Mouse (Mus musculus) CH12.LX (cell line): Measurements from ENCODE around the gene Clpb. TPM values are rescaled to one million over a fixed set of nuclear protein-coding genes. Genes with fewer than 3 reads are reported as not detected.

ENCODE experiments used
- DNase-seq: peaks from one replicate; pipeline ENCODE4 v3.0.0-alpha.2; 2013; ENCODE audit errors: extremely low read depth
- H3K27ac ChIP-seq: 2 replicates; pipeline ENCODE4 v1.5.1; 2012; ENCODE audit warnings: low read depth, mild to moderate bottlenecking, control low read depth, moderate library complexity; ENCODE audit not compliant: insufficient read depth
- H3K27me3 ChIP-seq: replicated peaks from 2 replicates; pipeline ENCODE3; 2012; ENCODE audit warnings: inconsistent platforms
- H3K36me3 ChIP-seq, 2 experiments: replicated peaks in 1 of 2; 2 replicates each; pipeline versions ENCODE3 to v1.6.1; 2012; ENCODE audit warnings: inconsistent platforms in 1 of 2, low read length in 1 of 2, mild to moderate bottlenecking in 1 of 2, mixed read lengths in 1 of 2, moderate library complexity in 1 of 2; ENCODE audit not compliant: control insufficient read depth in 1 of 2, insufficient read depth in 1 of 2
- H3K4me1 ChIP-seq, 2 experiments: 2 replicates each; pipeline ENCODE4 v1.6.1; 2012; ENCODE audit warnings: inconsistent platforms in 1 of 2, moderate library complexity in 1 of 2; ENCODE audit not compliant: insufficient read depth in 2 of 2, control insufficient read depth in 1 of 2
- H3K4me2 ChIP-seq: 2 replicates; pipeline ENCODE4 v1.6.1; 2012; ENCODE audit warnings: low read depth, mild to moderate bottlenecking, control low read depth; ENCODE audit not compliant: poor library complexity, insufficient read depth, severe bottlenecking
- H3K4me3 ChIP-seq, 3 experiments: fragments of 150-350 bp in 1 of 3; sonication (generic) in 1 of 3; replicated peaks in 1 of 3; 2 replicates each; pipeline versions ENCODE3 to v1.5.1; 2011 to 2012; ENCODE audit warnings: low read depth in 2 of 3, low read length in 2 of 3, mild to moderate bottlenecking in 2 of 3, moderate library complexity in 2 of 3, control low read depth in 1 of 3, improper control_type of control experiment in 1 of 3, inconsistent platforms in 1 of 3, mixed read lengths in 1 of 3; ENCODE audit not compliant: poor library complexity in 1 of 3
- H3K79me2 ChIP-seq: replicated peaks from 2 replicates; pipeline ENCODE4 v1.6.1; 2012; ENCODE audit warnings: mild to moderate bottlenecking, moderate library complexity; ENCODE audit not compliant: control insufficient read depth, poor library complexity, insufficient read depth, severe bottlenecking; ENCODE audit errors: extremely low read depth
- H3K9ac ChIP-seq: 2 replicates; pipeline ENCODE4 v1.6.1; 2012; ENCODE audit warnings: low read depth, mild to moderate bottlenecking, control low read depth, moderate library complexity; ENCODE audit not compliant: insufficient read depth
- H3K9me3 ChIP-seq: replicated peaks from 2 replicates; pipeline ENCODE3; 2012; ENCODE audit warnings: low read length, inconsistent platforms, mixed read lengths
- BHLHE40 ChIP-seq: IDR thresholded peaks from 2 replicates; pipeline ENCODE4 v1.6.1; 2011; ENCODE audit warnings: mild to moderate bottlenecking, low read depth, low read length, improper control_type of control experiment
- CHD2 ChIP-seq: IDR thresholded peaks from 2 replicates; pipeline ENCODE4 v1.6.1; 2011; ENCODE audit warnings: low read length, improper control_type of control experiment
- CTCF ChIP-seq, 2 experiments: IDR thresholded peaks in 1 of 2; conservative IDR thresholded peaks in 1 of 2; 2 replicates each; pipeline ENCODE4 v1.5.1; 2011 to 2012; ENCODE audit warnings: low read depth in 2 of 2, low read length in 2 of 2, improper control_type of control experiment in 1 of 2, inconsistent platforms in 1 of 2, mild to moderate bottlenecking in 1 of 2, moderate library complexity in 1 of 2
- E2F4 ChIP-seq: IDR thresholded peaks from 2 replicates; pipeline ENCODE4 v1.6.1; 2011; ENCODE audit warnings: low read depth, low read length, improper control_type of control experiment; ENCODE audit not compliant: insufficient replicate concordance
- EP300 ChIP-seq: IDR thresholded peaks from 2 replicates; pipeline ENCODE4 v1.6.1; 2011; ENCODE audit warnings: low read length, improper control_type of control experiment
- ETS1 ChIP-seq: conservative IDR thresholded peaks from 2 replicates; pipeline ENCODE4 v1.6.1; 2012; ENCODE audit warnings: low read depth, mild to moderate bottlenecking, inconsistent platforms, low read length, improper control_type of control experiment, moderate library complexity
- GABPA ChIP-seq: IDR thresholded peaks from 2 replicates; pipeline ENCODE4 v1.6.1; 2012; ENCODE audit warnings: low read depth, low read length, improper control_type of control experiment, inconsistent platforms; ENCODE audit not compliant: insufficient replicate concordance
- IRF4 ChIP-seq: IDR thresholded peaks from 2 replicates; pipeline ENCODE4 v1.6.1; 2014; ENCODE audit warnings: low read depth, mild to moderate bottlenecking, inconsistent platforms, low read length, improper control_type of control experiment
- JUND ChIP-seq: conservative IDR thresholded peaks from 2 replicates; pipeline ENCODE4 v1.6.1; 2011; ENCODE audit warnings: low read depth, low read length, improper control_type of control experiment
- MAZ ChIP-seq: IDR thresholded peaks from 2 replicates; pipeline ENCODE4 v1.6.1; 2012; ENCODE audit warnings: low read depth, mild to moderate bottlenecking, inconsistent platforms, low read length, improper control_type of control experiment, moderate library complexity
- MXI1 ChIP-seq: IDR thresholded peaks from 2 replicates; pipeline ENCODE4 v1.6.1; 2011; ENCODE audit warnings: mild to moderate bottlenecking, low read depth, low read length, improper control_type of control experiment
- POLR2A ChIP-seq: IDR thresholded peaks from 2 replicates; pipeline ENCODE4 v1.6.1; 2011; ENCODE audit warnings: low read depth, mild to moderate bottlenecking, improper control_type of control experiment, low read length
- POLR2AphosphoS2 ChIP-seq: IDR thresholded peaks from 2 replicates; pipeline ENCODE4 v1.6.1; 2011; ENCODE audit warnings: low read depth, low read length, improper control_type of control experiment
- RAD21 ChIP-seq: IDR thresholded peaks from 2 replicates; pipeline ENCODE4 v1.6.1; 2011; ENCODE audit warnings: low read depth, mild to moderate bottlenecking, low read length, improper control_type of control experiment, moderate library complexity
- RCOR1 ChIP-seq: conservative IDR thresholded peaks from 2 replicates; pipeline ENCODE4 v1.6.1; 2012; ENCODE audit warnings: low read depth, mild to moderate bottlenecking, inconsistent platforms, low read length, improper control_type of control experiment
- UBTF ChIP-seq: IDR thresholded peaks from 2 replicates; pipeline ENCODE4 v1.6.1; 2012; ENCODE audit warnings: low read depth, mild to moderate bottlenecking, inconsistent platforms, low read length, improper control_type of control experiment, moderate library complexity
- USF1 ChIP-seq: IDR thresholded peaks from 2 replicates; pipeline ENCODE4 v1.6.1; 2014; ENCODE audit warnings: low read depth, mild to moderate bottlenecking, inconsistent platforms, low read length, improper control_type of control experiment
- USF2 ChIP-seq: conservative IDR thresholded peaks from 2 replicates; pipeline ENCODE4 v1.6.1; 2011; ENCODE audit warnings: low read depth, low read length, improper control_type of control experiment
- dilution Hi-C: fragments of 300-500 bp; cut with MboI; formaldehyde crosslinking; loops from 2 replicates; pipeline ENCODE4 v1.14.3; 2020; ENCODE audit warnings: low sequenced_read_pairs; ENCODE audit not compliant: extremely low pct_unique_long_range_greater_than_20kb, extremely low pct_ligation_motif_present
- in situ Hi-C: fragments of 300-500 bp; cut with MboI; formaldehyde crosslinking; loops from 3 replicates; pipeline ENCODE4 v1.14.3; 2019; ENCODE audit warnings: low sequenced_read_pairs, low pct_ligation_motif_present, low pct_unique_long_range_greater_than_20kb, mixed read lengths
- polyA plus RNA-seq: library from polyadenylated mRNA; unstranded; fragments of >175 nt; gene quantifications from 2 replicates; pipeline ENCODE4 v1.2.1, GENCODE M21; 2012; ENCODE audit warnings: low read depth; ENCODE audit not compliant: insufficient read length
- total RNA-seq, 2 experiments: library from RNA; depleted of rRNA; stranded (reverse); fragments of 300-350 nt in 1 of 2; fragments of >200 nt in 1 of 2; gene quantifications; 2 replicates each; pipeline ENCODE4 v1.2.3; 2012 to 2014

The Clpb gene
- total and polyA plus RNA-seq, 3 experiments = 25.5 to 68.4 (median 41.7) TPM

DNA sequence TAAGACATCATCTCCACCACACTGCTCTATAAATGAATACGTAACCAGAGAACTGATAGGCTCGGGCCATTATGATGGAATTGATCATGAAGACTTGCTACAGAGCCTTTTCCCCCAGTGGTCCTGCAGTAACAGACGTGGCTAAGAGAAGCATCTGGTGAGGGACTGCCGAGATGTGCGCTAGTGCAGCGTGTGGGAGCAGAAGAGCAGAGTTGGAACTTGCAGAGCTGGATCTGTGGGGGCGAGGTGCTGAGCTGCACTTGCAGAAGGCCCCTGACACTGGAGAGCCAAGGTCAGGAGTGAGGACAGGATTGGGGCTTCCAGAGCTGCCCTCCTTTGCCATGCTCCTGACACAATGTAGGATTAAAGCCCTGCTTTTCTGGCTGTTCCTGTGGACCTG lies 106.6 kb downstream of the Clpb start:
- Histone ChIP-seq H3K4me2 (no peak overlapping the region), H3K4me3 (no peak overlapping the region), H3K9ac (no peak overlapping the region), H3K36me3 (peaks cover 25 to 91% of the 10 kb centered on the region in 2 experiments), H3K4me1 (no peaks in the 10 kb centered on the region), H3K9me3 (no peaks in the 10 kb centered on the region), H3K27me3 (no peaks in the 10 kb centered on the region), H3K79me2 (no peaks in the 10 kb centered on the region), H3K27ac (no peak overlapping the region)
- dilution Hi-C loops (no loop called here), in situ Hi-C loops (no loop called here)
- TF ChIP-seq MXI1 (no peak), UBTF (no peak), USF1 (no peak), POLR2AphosphoS2 (no peak), BHLHE40 (no peak), USF2 (no peak), EP300 (no peak)
- no peak for DNase-seq

- H3K79me2 ChIP-seq = no peaks in the 10 kb centered on the region
- no peaks in the 10 kb centered on the region for H3K9me3 ChIP-seq
- peaks cover 24 to 90% of the 10 kb centered on the region in 2 experiments for H3K36me3 ChIP-seq
- TF ChIP-seq POLR2A = no peak
- no peak for TF ChIP-seq USF1
- no peak for TF ChIP-seq MAZ
- no peak for TF ChIP-seq RAD21
- no peaks in the 10 kb centered on the region for H3K27me3 ChIP-seq
- no peaks in the 10 kb centered on the region for H3K4me1 ChIP-seq
- no peak for DNase-seq
- no peak overlapping the region for H3K4me3 ChIP-seq
- H3K9ac ChIP-seq = no peak overlapping the region
- dilution Hi-C loops = no loop called here
- H3K27ac ChIP-seq = no peak overlapping the region
- in situ Hi-C loops = no loop called here
- no peak overlapping the region for H3K4me2 ChIP-seq
Measured at GRCm38 (mm10) chr7:101771604-101772003, 108.2 kb downstream of the Clpb start.

DNA sequence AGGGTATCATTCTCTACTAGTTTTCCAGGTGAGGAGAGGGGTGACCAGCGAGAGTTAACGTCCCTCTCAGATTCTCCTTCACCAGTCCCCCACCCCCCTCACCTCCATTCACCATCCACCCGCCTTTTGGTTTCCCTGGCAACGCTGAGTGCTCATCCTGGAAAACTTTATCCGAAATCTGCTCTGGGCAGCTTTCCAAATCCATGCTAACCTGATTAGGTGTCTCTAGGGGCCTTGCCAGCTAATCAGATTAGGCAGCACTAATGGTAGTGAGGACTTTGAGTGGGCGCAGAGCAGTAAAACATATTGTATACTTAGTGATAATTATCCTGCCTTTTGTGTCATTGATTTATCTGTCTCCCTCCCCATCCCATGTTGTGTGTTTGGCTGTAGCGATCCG lies 109.3 kb downstream of the Clpb start:
- Histone ChIP-seq H3K4me3 (no peak overlapping the region), H3K4me2 (no peak overlapping the region), H3K9ac (no peak overlapping the region), H3K79me2 (no peaks in the 10 kb centered on the region), H3K27ac (no peak overlapping the region), H3K4me1 (no peaks in the 10 kb centered on the region), H3K36me3 (peaks cover 24 to 89% of the 10 kb centered on the region in 2 experiments), H3K27me3 (no peaks in the 10 kb centered on the region), H3K9me3 (no peaks in the 10 kb centered on the region)
- TF ChIP-seq GABPA (no peak), ETS1 (no peak), MAZ (no peak), CTCF (conservative IDR thresholded peaks at IDR 0.05 in 1 of 2, IDR thresholded peaks at IDR 0.05 in 1 of 2; ENCODE audit: low read depth in 2 of 2, low read length in 2 of 2) (no peak), JUND (no peak), CHD2 (no peak), POLR2A (no peak), RCOR1 (no peak), USF1 (no peak), IRF4 (no peak), E2F4 (no peak)
- in situ Hi-C loops (no loop called here), dilution Hi-C loops (no loop called here)
- DNase-seq = no peak
